10 mouse cellular contexts compared by ENCODE assay signal in the genomic region with DNA sequence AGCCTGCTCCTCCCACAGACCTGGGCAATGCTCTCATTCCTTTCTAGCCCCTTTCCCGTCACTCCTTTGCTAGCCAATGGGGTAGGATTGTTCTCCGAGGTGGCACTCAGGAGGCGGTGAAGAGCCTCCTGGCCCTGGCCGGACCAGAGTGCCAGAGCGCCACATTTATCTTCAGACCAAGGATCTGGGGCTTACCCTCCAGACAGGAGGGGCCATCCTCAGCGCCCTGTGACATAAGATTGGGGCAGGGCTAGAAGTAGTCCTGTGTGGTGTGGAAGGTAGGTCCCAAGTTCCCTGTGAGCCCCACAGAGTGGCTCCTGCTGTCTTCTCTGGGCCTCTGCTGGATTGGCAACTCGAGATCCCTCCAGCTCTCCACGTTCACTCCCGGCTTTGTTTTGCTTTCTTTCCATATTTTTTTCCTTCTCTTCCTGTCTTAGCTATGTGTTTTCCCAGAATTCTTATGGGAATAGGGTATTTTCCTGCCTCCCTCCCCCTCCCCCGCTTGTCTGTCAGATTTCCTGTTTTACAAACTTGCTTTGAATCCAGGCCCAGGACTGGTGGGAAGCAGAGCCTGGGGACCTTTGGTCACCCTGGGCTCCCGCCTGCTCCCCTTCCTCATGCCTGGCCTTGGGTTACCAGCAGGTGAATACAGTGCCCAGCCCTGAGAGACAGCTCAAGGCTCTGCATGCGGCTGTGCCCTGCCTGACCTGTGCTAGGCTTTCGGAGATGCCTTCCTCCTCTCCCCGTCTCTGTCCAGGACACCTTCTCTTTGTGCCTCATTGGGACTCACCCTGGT.
A peak's percentile ranks its signal among the peaks of the same experiment; 100 is the strongest.
DNase-seq lines count a peak whose midpoint lies in the region; ATAC-seq and TF ChIP-seq lines count a peak whose summit lies in the region.
"Had no signal": no experiment of that assay in that cellular context is flagged by ENCODE, and none has a peak within 500 bp of the region (broad histone marks: within the 10 kb centered on the region; RNA-seq: fewer than 3 reads in every experiment).

No protein-coding gene starts in this region.

- peaks cover 59% of the 10 kb centered on the region for H3K4me1 ChIP-seq in forebrain, embryonic 12.5 days
- H3K4me1 ChIP-seq in forebrain, embryonic 11.5 days (replicated peaks; ENCODE audit: control insufficient read depth, insufficient read depth, low read length) = peaks cover 23% of the 10 kb centered on the region
- peaks cover 82% of the 10 kb centered on the region for H3K4me1 ChIP-seq in embryonic facial prominence, embryonic 10.5 days
- H3K4me1 ChIP-seq in hindbrain, embryonic 16.5 days (ENCODE audit: control insufficient read depth, insufficient read depth, low read depth, low read length) = peaks cover 31% of the 10 kb centered on the region
- H3K4me1 ChIP-seq in midbrain, embryonic 12.5 days = peaks cover 43% of the 10 kb centered on the region
- H3K4me1 ChIP-seq in cerebellum, adult 2 months (ENCODE audit: control insufficient read depth, insufficient read depth, low read length) = peaks cover 27% of the 10 kb centered on the region

- H3K27me3 ChIP-seq in forebrain, embryonic 12.5 days = no peaks in the 10 kb centered on the region
- no peaks in the 10 kb centered on the region for H3K27me3 ChIP-seq in forebrain, embryonic 11.5 days (ENCODE audit: control insufficient read depth, insufficient read depth, low read length)
- no peaks in the 10 kb centered on the region for H3K27me3 ChIP-seq in embryonic facial prominence, embryonic 10.5 days (replicated peaks; ENCODE audit: low read depth, poor library complexity, severe bottlenecking)
- no peaks in the 10 kb centered on the region for H3K27me3 ChIP-seq in hindbrain, embryonic 16.5 days (replicated peaks; ENCODE audit: control insufficient read depth, insufficient read depth, low read length)
- H3K27me3 ChIP-seq in midbrain, embryonic 12.5 days = no peaks in the 10 kb centered on the region
- no peaks in the 10 kb centered on the region for H3K27me3 ChIP-seq in cerebellum, adult 2 months (ENCODE audit: control insufficient read depth, insufficient read depth, low read length)

- peak overlapping the region; percentile 59; the same call in 1 of the 2 replicates for H3K27ac ChIP-seq in forebrain, embryonic 12.5 days
- H3K27ac ChIP-seq in forebrain, embryonic 11.5 days (ENCODE audit: low read depth, low read length) = no peak overlapping the region
- peak overlapping the region; percentile 83 for H3K27ac ChIP-seq in embryonic facial prominence, embryonic 10.5 days (replicated peaks)
- peak overlapping the region; percentile 61 for H3K27ac ChIP-seq in hindbrain, embryonic 16.5 days (ENCODE audit: low read depth, low read length)
- peak overlapping the region; percentile 15; the same call in 1 of the 2 replicates for H3K27ac ChIP-seq in midbrain, embryonic 12.5 days (replicated peaks)
- H3K27ac ChIP-seq in cerebellum, adult 2 months (ENCODE audit: insufficient read depth, low read length) = no peak overlapping the region

- no peak overlapping the region for H3K4me2 ChIP-seq in forebrain, embryonic 12.5 days
- H3K4me2 ChIP-seq in forebrain, embryonic 11.5 days (ENCODE audit: low read depth, low read length, severe bottlenecking) = no peak overlapping the region
- peak overlapping the region; percentile 16; the same call in 1 of the 2 replicates for H3K4me2 ChIP-seq in hindbrain, embryonic 16.5 days (ENCODE audit: low read length)
- no peak overlapping the region for H3K4me2 ChIP-seq in midbrain, embryonic 12.5 days (replicated peaks)

- DNase-seq in forebrain, embryonic 11.5 days (ENCODE audit: low spot score) = no peak
- DNase-seq in embryonic facial prominence, embryonic 10.5 days (ENCODE audit: low spot score) = peak; percentile 44
- DNase-seq in embryo, embryonic 10.5 days (ENCODE audit: low spot score) = no peak
- DNase-seq in Muller cell, postnatal 12 days (ENCODE audit: inconsistent ontology term) = no peak
- no peak for DNase-seq in cerebellum, adult 2 months
- DNase-seq: adrenal gland, postnatal 10 days; gastrocnemius, postnatal 36 days had no signal

- TF ChIP-seq CTCF in cerebellum, adult 2 months (IDR thresholded peaks at IDR 0.05; ENCODE audit: borderline replicate concordance, insufficient read depth, low read depth, low read length) = no peak

- no peak for ATAC-seq in forebrain, embryonic 12.5 days (ENCODE audit: low FRiP score)
- ATAC-seq in forebrain, embryonic 11.5 days (replicated peaks; ENCODE audit: low FRiP score) = no peak
- ATAC-seq in hindbrain, embryonic 16.5 days = no peak
- no peak for ATAC-seq in midbrain, embryonic 12.5 days (ENCODE audit: low FRiP score, low read depth)

- no peak for TF ChIP-seq POLR2A in cerebellum, adult 2 months (IDR thresholded peaks at IDR 0.05; ENCODE audit: borderline replicate concordance, insufficient read depth, low read length)

- 76% methylated on average over 14 of the region's 14 CpGs for WGBS in forebrain, embryonic 12.5 days
- WGBS in forebrain, embryonic 11.5 days = 79% methylated on average over 14 of the region's 14 CpGs
- WGBS in embryonic facial prominence, embryonic 10.5 days = 58% methylated on average over 14 of the region's 14 CpGs
- 69% methylated on average over 14 of the region's 14 CpGs for WGBS in hindbrain, embryonic 16.5 days
- 68% methylated on average over 14 of the region's 14 CpGs for WGBS in midbrain, embryonic 12.5 days
- 88% methylated on average over 14 of the region's 14 CpGs for WGBS in cerebellum, adult 2 months

- H3K4me3 ChIP-seq in forebrain, embryonic 12.5 days (replicated peaks) = no peak overlapping the region
- no peak overlapping the region for H3K4me3 ChIP-seq in forebrain, embryonic 11.5 days (ENCODE audit: low read depth, low read length)
- H3K4me3 ChIP-seq in embryonic facial prominence, embryonic 10.5 days = peak overlapping the region; percentile 25
- no peak overlapping the region for H3K4me3 ChIP-seq in hindbrain, embryonic 16.5 days (ENCODE audit: low read length)
- H3K4me3 ChIP-seq in midbrain, embryonic 12.5 days = no peak overlapping the region
- H3K4me3 ChIP-seq in cerebellum, adult 2 months (replicated peaks; ENCODE audit: insufficient read depth, low read depth, low read length) = no peak overlapping the region

- no peaks in the 10 kb centered on the region for H3K9me3 ChIP-seq in forebrain, embryonic 12.5 days
- no peaks in the 10 kb centered on the region for H3K9me3 ChIP-seq in forebrain, embryonic 11.5 days (ENCODE audit: control insufficient read depth, low read length)
- H3K9me3 ChIP-seq in embryonic facial prominence, embryonic 10.5 days = no peaks in the 10 kb centered on the region
- H3K9me3 ChIP-seq in hindbrain, embryonic 16.5 days (ENCODE audit: control insufficient read depth, low read length) = no peaks in the 10 kb centered on the region
- no peaks in the 10 kb centered on the region for H3K9me3 ChIP-seq in midbrain, embryonic 12.5 days

- H3K9ac ChIP-seq in forebrain, embryonic 12.5 days = no peak overlapping the region
- no peak overlapping the region for H3K9ac ChIP-seq in forebrain, embryonic 11.5 days (ENCODE audit: low read length)
- peak overlapping the region; percentile 23; the same call in 1 of the 2 replicates for H3K9ac ChIP-seq in hindbrain, embryonic 16.5 days (ENCODE audit: low read depth, low read length)
- H3K9ac ChIP-seq in midbrain, embryonic 12.5 days (replicated peaks) = 0 out of 2 replicates have a peak overlapping the region, but pooled peaks have one; percentile 12

- H3K36me3 ChIP-seq in forebrain, embryonic 12.5 days (replicated peaks) = peaks cover 17% of the 10 kb centered on the region; the same call in 1 of the 2 replicates
- H3K36me3 ChIP-seq in forebrain, embryonic 11.5 days (ENCODE audit: control insufficient read depth, insufficient read depth, low read length) = no peaks in the 10 kb centered on the region
- H3K36me3 ChIP-seq in embryonic facial prominence, embryonic 10.5 days (replicated peaks) = peaks cover 3% of the 10 kb centered on the region; the same call in 1 of the 2 replicates
- H3K36me3 ChIP-seq in hindbrain, embryonic 16.5 days (ENCODE audit: control insufficient read depth, insufficient read depth, low read length) = no peaks in the 10 kb centered on the region
- peaks cover 12% of the 10 kb centered on the region; the same call in 1 of the 2 replicates for H3K36me3 ChIP-seq in midbrain, embryonic 12.5 days

Comparison
In these comparisons a context has a peak if more than half of its experiments do, and no peak if none do; other contexts are left out.
1. H3K27ac ChIP-seq: peak in forebrain, embryonic 12.5 days (single experiment), embryonic facial prominence, embryonic 10.5 days (single experiment), hindbrain, embryonic 16.5 days (single experiment) and midbrain, embryonic 12.5 days (single experiment); none in forebrain, embryonic 11.5 days (single experiment) and cerebellum, adult 2 months (single experiment).
2. H3K9ac ChIP-seq: peak in hindbrain, embryonic 16.5 days (single experiment) and midbrain, embryonic 12.5 days (single experiment); none in forebrain, embryonic 12.5 days (single experiment) and forebrain, embryonic 11.5 days (single experiment).